Mouse (Mus musculus) embryonic facial prominence, embryonic 14.5 days (tissue): ENCODE results near the gene Edc4. TPM values are rescaled to one million over a fixed set of nuclear protein-coding genes. Genes with fewer than 3 reads are reported as not detected.
"Not testable (repeated sequence)": the region's sequence is repeated elsewhere in the genome, so short reads cannot be mapped to it uniquely, and the experiment has no call there.

Experiments
- ATAC-seq: fragments of 200-750 bp; cut with Nextera tagmentation; 2 replicates; pipeline ENCODE4 v1.8.0; 2017; ENCODE audit warnings: low read depth, moderate number of reproducible peaks, moderate TSS enrichment
- DNase-seq: peaks from one replicate; pipeline ENCODE4 v3.0.0-alpha.2; 2015; ENCODE audit warnings: low spot score
- H3K27ac ChIP-seq: fragments of 300-500 bp; sonication (generic); replicated peaks from 2 replicates; pipeline ENCODE4 v1.5.1; 2014; ENCODE audit warnings: low read depth, mild to moderate bottlenecking, low read length, moderate library complexity
- H3K27me3 ChIP-seq: fragments of 300-500 bp; sonication (generic); replicated peaks from 2 replicates; pipeline ENCODE4 v1.6.1; 2014; ENCODE audit warnings: low read length; ENCODE audit not compliant: control insufficient read depth, insufficient read depth
- H3K36me3 ChIP-seq: fragments of 300-500 bp; sonication (generic); 2 replicates; pipeline ENCODE4 v1.6.1; 2014; ENCODE audit warnings: low read length, mixed read lengths; ENCODE audit not compliant: control insufficient read depth, insufficient read depth
- H3K4me1 ChIP-seq: fragments of 300-500 bp; sonication (generic); 2 replicates; pipeline ENCODE4 v1.6.1; 2014; ENCODE audit warnings: antibody characterized with exemption, low read length; ENCODE audit not compliant: control insufficient read depth, insufficient read depth
- H3K4me2 ChIP-seq: fragments of 300-500 bp; sonication (generic); 2 replicates; pipeline ENCODE4 v1.6.1; 2014; ENCODE audit warnings: low read depth, mild to moderate bottlenecking, low read length, moderate library complexity, mixed read lengths
- H3K4me3 ChIP-seq: fragments of 300-500 bp; sonication (generic); 2 replicates; pipeline ENCODE4 v1.5.1; 2014; ENCODE audit warnings: low read depth, mild to moderate bottlenecking, low read length
- H3K9ac ChIP-seq: fragments of 300-500 bp; sonication (generic); 2 replicates; pipeline ENCODE4 v1.6.1; 2014; ENCODE audit warnings: low read depth, mild to moderate bottlenecking, low read length, moderate library complexity, mixed read lengths
- H3K9me3 ChIP-seq: fragments of 300-500 bp; sonication (generic); 2 replicates; pipeline ENCODE4 v1.6.1; 2016; ENCODE audit warnings: low read length; ENCODE audit not compliant: control insufficient read depth
- WGBS: fragments of 180-500 bp; shearing (Covaris S2); extraction: QIAGEN DNeasy Blood & Tissue Kit; methylation state at CpG from one replicate; pipeline ENCODE4 v1.1.7; 2014; 5-methylcytosine and 5-hydroxymethylcytosine counted together
- polyA plus RNA-seq: library from polyadenylated mRNA; unstranded; fragments of >200 nt; fragmentation: Nextera tagmentation; extraction: Ambion mirVana; gene quantifications from 2 replicates; pipeline ENCODE4 v1.2.1, GENCODE M21; 2014

The Edc4 gene
- polyA plus RNA-seq: 35.8 and 42.0 TPM in 2 replicates

- Histone ChIP-seq H3K27ac (peak within 1 kb of the TSS; percentile 67), H3K27me3 (no peaks in the 10 kb centered on the region), H3K9me3 (no peaks in the 10 kb centered on the region), H3K36me3 (peaks cover 64% of the 10 kb centered on the region), H3K9ac (peak within 1 kb of the TSS; percentile 90), H3K4me1 (peaks cover 8% of the 10 kb centered on the region; the same call in 1 of the 2 replicates), H3K4me3 (peak within 1 kb of the TSS; percentile 85), H3K4me2 (peak within 1 kb of the TSS; percentile 89)
- DNase-seq: peak; percentile 82
- ATAC-seq: peak; percentile 83
- WGBS: under 1% methylated on average over 39 of the region's 45 CpGs
Observed at GRCm38 (mm10) chr8:105880754-105881520, at the start of gene Edc4. Gene Edc4 (plus strand): TSS chr8:105880881.

DNA sequence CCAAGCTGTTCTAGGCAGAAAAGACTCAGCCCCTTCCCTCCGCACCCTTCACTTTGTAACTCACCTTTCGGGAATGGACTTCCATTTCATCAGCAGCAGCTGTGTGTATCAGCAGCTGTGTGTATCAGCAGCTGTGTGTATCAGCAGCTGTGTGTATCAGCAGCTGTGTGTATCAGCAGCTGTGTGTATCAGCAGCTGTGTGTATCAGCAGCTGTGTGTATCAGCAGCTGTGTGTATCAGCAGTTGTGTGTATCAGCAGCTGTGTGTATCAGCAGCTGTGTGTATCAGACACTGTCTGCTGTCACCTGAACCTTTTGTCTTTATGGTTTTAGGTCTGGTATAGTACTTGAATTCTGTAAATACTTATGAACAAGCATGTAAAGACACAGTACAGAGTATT, 46.9 kb upstream of the Edc4 start:
- DNase-seq, H3K4me2 ChIP-seq, H3K4me3 ChIP-seq, ATAC-seq, H3K27me3 ChIP-seq, H3K9me3 ChIP-seq, H3K4me1 ChIP-seq, H3K9ac ChIP-seq, H3K27ac ChIP-seq, H3K36me3 ChIP-seq: not testable (repeated sequence)
- 80% methylated on average over 2 of the region's 2 CpGs for WGBS

GRCm38 (mm10) chr8:105835318-105835717, 45.4 kb upstream of the Edc4 start:
- no peak overlapping the region for H3K4me3 ChIP-seq
- no peaks in the 10 kb centered on the region for H3K27me3 ChIP-seq
- ATAC-seq (no peak), DNase-seq (no peak)
- no peak overlapping the region for H3K4me2 ChIP-seq
- 24% methylated on average over 11 of the region's 11 CpGs for WGBS
- H3K27ac ChIP-seq: no peak overlapping the region
- no peak overlapping the region for H3K9ac ChIP-seq
- no peaks in the 10 kb centered on the region for H3K36me3 ChIP-seq
- no peaks in the 10 kb centered on the region for H3K9me3 ChIP-seq
- no peaks in the 10 kb centered on the region for H3K4me1 ChIP-seq

DNA sequence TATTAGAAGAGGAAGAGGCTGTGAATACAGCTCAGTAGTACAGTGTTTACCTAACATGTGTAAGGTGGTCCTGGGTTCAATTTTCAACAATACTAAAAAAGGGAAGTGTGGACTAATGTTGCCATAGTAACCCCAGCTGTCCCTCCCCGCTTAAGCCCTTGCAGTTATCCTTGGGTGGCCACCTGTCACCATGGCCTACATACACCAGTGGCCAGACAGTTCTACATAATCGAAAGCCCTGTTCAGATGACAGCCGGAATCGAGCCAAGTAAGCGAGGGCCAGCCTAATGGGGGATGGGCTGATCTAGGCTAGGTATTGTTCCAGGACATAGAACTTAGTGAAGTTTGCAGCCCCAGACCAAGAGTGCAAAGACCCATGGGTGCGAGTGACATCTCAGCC, 43.7 kb upstream of the Edc4 start:
- no peaks in the 10 kb centered on the region for H3K9me3 ChIP-seq
- no peaks in the 10 kb centered on the region for H3K4me1 ChIP-seq
- no peak overlapping the region for H3K9ac ChIP-seq
- no peak for ATAC-seq
- no peak for DNase-seq
- 0 out of 2 replicates have a peak, but pooled peaks cover 6% of the 10 kb centered on the region for H3K36me3 ChIP-seq
- no peak overlapping the region for H3K27ac ChIP-seq
- H3K27me3 ChIP-seq: no peaks in the 10 kb centered on the region
- WGBS: 86% methylated on average over 6 of the region's 6 CpGs
- H3K4me2 ChIP-seq: no peak overlapping the region
- H3K4me3 ChIP-seq: no peak overlapping the region

GRCm38 (mm10) chr8:105839209-105839608, 41.5 kb upstream of the Edc4 start:
- no peaks in the 10 kb centered on the region for H3K9me3 ChIP-seq
- no peak overlapping the region for H3K9ac ChIP-seq
- no peak overlapping the region for H3K4me2 ChIP-seq
- no peak for DNase-seq
- WGBS: 91% methylated on average over 5 of the region's 5 CpGs
- ATAC-seq: no peak
- H3K27me3 ChIP-seq: no peaks in the 10 kb centered on the region
- H3K27ac ChIP-seq: no peak overlapping the region
- no peaks in the 10 kb centered on the region for H3K4me1 ChIP-seq
- no peak overlapping the region for H3K4me3 ChIP-seq
- H3K36me3 ChIP-seq: peaks cover 14% of the 10 kb centered on the region

- WGBS: 90% methylated on average over 10 of the region's 11 CpGs
- no peak for DNase-seq
- no peak overlapping the region for H3K4me3 ChIP-seq
Observed at GRCm38 (mm10) chr8:105846678-105847077, 34.0 kb upstream of the Edc4 start.

GRCm38 (mm10) chr8:105850014-105850413, 30.7 kb upstream of the Edc4 start:
- peak overlapping the region; percentile 46; the same call in 1 of the 2 replicates for H3K4me2 ChIP-seq
- H3K9me3 ChIP-seq: no peaks in the 10 kb centered on the region
- DNase-seq (no peak), ATAC-seq (no peak)
- WGBS: 83% methylated on average over 4 of the region's 4 CpGs
- no peak overlapping the region for H3K9ac ChIP-seq
- H3K27me3 ChIP-seq: no peaks in the 10 kb centered on the region
- H3K4me3 ChIP-seq: no peak overlapping the region
- peaks cover 47% of the 10 kb centered on the region for H3K36me3 ChIP-seq
- H3K4me1 ChIP-seq: peaks cover 7% of the 10 kb centered on the region; the same call in 1 of the 2 replicates
- no peak overlapping the region for H3K27ac ChIP-seq

More at GRCm38 (mm10) chr8:105846678-105847077, 34.0 kb upstream of the Edc4 start:
- Histone ChIP-seq H3K9ac (no peak overlapping the region), H3K27ac (no peak overlapping the region), H3K4me1 (peaks cover 7% of the 10 kb centered on the region; the same call in 1 of the 2 replicates), H3K9me3 (no peaks in the 10 kb centered on the region), H3K36me3 (peaks cover 66% of the 10 kb centered on the region), H3K27me3 (no peaks in the 10 kb centered on the region), H3K4me2 (no peak overlapping the region)
- ATAC-seq: no peak

DNA sequence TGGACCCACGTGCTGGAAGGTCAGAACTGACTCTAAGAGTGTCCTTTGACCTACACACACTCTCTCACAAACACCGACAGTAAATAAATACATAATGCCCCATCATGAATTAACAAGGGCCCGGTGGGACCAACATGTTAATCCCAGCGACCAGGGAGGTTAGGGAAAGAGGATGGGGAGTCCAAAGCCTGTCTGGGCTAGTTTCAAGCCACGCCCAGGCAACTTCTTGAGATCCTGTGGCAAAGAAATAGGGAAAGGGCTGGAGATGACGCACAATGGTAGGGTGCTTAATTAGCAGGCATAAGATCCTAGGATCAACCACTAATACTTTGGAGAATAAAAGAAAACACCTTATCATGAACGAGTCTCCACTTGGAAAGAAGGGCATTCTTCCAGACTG, 30.1 kb upstream of the Edc4 start:
- peaks cover 7% of the 10 kb centered on the region; the same call in 1 of the 2 replicates for H3K4me1 ChIP-seq
- 75% methylated on average over 7 of the region's 7 CpGs for WGBS
- DNase-seq (no peak), ATAC-seq (no peak)
- H3K27me3 ChIP-seq: no peaks in the 10 kb centered on the region
- H3K9me3 ChIP-seq: no peaks in the 10 kb centered on the region
- no peak overlapping the region for H3K27ac ChIP-seq
- H3K9ac ChIP-seq: peak overlapping the region; percentile 27; the same call in 1 of the 2 replicates
- H3K4me2 ChIP-seq: peak overlapping the region; percentile 46
- peaks cover 41% of the 10 kb centered on the region for H3K36me3 ChIP-seq
- H3K4me3 ChIP-seq: peak overlapping the region; percentile 15; the same call in 1 of the 2 replicates
